Mouse (Mus musculus): ENCODE measurements around the gene Bloc1s6.

DNA sequence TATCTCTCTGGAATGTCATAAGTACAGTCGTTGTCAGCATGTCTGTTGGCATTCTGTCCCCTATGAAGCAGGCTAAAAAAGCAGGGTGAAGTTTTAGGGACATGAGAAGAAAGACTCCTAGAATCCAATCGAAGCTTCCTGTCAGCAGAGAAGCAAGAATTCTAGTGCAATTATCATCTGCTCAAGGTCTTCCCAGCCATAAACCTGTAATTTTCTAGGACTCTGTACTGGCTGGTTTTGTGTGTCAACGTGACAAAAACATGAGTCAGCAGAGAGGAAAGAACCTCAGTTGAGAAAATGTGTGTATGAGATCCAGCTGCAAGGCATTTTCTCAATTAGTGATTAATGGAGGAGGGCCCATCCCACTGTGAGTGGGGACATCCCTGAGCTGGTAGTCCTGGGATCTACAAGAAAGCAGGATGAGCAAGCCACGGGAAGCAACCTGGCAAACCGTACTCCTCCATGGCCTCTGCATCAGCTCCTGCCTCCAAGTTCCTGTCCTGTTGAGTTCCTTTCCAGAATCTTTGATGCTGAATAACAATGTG is 23.1 kb upstream of the Bloc1s6 start:
- no peak for TF ChIP-seq CTCF (IDR thresholded peaks at IDR 0.05; ENCODE audit: insufficient read depth, low read length)
- no peak for TF ChIP-seq POLR2A (IDR thresholded peaks at IDR 0.05; ENCODE audit: borderline replicate concordance, extremely low read depth, low read depth, low read length)

All from lung, adult 2 months (tissue).